Mouse (Mus musculus): ENCODE data around the gene Tnr.

Tnr gene

GRCm38 (mm10) chr1:159629822-159630589, 106.4 kb downstream of the Tnr start:
- DNase-seq (ENCODE audit: low spot score): no peak

- DNase-seq (ENCODE audit: low spot score): no peak
Measured at GRCm38 (mm10) chr1:159632558-159632957, 109.0 kb downstream of the Tnr start.

- DNase-seq (ENCODE audit: low spot score): no peak
Measured at GRCm38 (mm10) chr1:159639408-159639807, 115.8 kb downstream of the Tnr start.

- no peak for DNase-seq (ENCODE audit: low spot score)
Measured at GRCm38 (mm10) chr1:159645719-159646118, 122.2 kb downstream of the Tnr start.

GRCm38 (mm10) chr1:159650486-159650885, 126.9 kb downstream of the Tnr start:
- no peak for DNase-seq (ENCODE audit: low spot score)

GRCm38 (mm10) chr1:159655241-159655640, 131.7 kb downstream of the Tnr start:
- no peak for DNase-seq (ENCODE audit: low spot score)

- DNase-seq (ENCODE audit: low spot score): no peak
Measured at GRCm38 (mm10) chr1:159657856-159658542, 134.4 kb downstream of the Tnr start.

- DNase-seq (ENCODE audit: low spot score): no peak
Measured at GRCm38 (mm10) chr1:159660620-159661501, 137.3 kb downstream of the Tnr start.

GRCm38 (mm10) chr1:159664496-159664895, 140.9 kb downstream of the Tnr start:
- no peak for DNase-seq (ENCODE audit: low spot score)

- DNase-seq (ENCODE audit: low spot score): no peak
Measured at GRCm38 (mm10) chr1:159664945-159665344, 141.4 kb downstream of the Tnr start.

- DNase-seq (ENCODE audit: low spot score): peak; percentile 50
Measured at GRCm38 (mm10) chr1:159670629-159671150, 147.1 kb downstream of the Tnr start.

- DNase-seq (ENCODE audit: low spot score): no peak
Measured at GRCm38 (mm10) chr1:159671181-159671580, 147.6 kb downstream of the Tnr start.

- no peak for DNase-seq (ENCODE audit: low spot score)
Measured at GRCm38 (mm10) chr1:159674240-159674639, 150.7 kb downstream of the Tnr start.

- no peak for DNase-seq (ENCODE audit: low spot score)
Measured at GRCm38 (mm10) chr1:159675472-159675871, 151.9 kb downstream of the Tnr start.

GRCm38 (mm10) chr1:159678221-159678935, 154.8 kb downstream of the Tnr start:
- no peak for DNase-seq (ENCODE audit: low spot score)

- DNase-seq (ENCODE audit: low spot score): no peak
Measured at GRCm38 (mm10) chr1:159681252-159681651, 157.7 kb downstream of the Tnr start.

- peak; percentile 65 for DNase-seq (ENCODE audit: low spot score)
Measured at GRCm38 (mm10) chr1:159686476-159687231, 163.1 kb downstream of the Tnr start.

- no peak for DNase-seq (ENCODE audit: low spot score)
Measured at GRCm38 (mm10) chr1:159696717-159697116, 173.1 kb downstream of the Tnr start.

- peak; percentile 46 for DNase-seq (ENCODE audit: low spot score)
Measured at GRCm38 (mm10) chr1:159702038-159702437, 178.5 kb downstream of the Tnr start.

- DNase-seq (ENCODE audit: low spot score): no peak
Measured at GRCm38 (mm10) chr1:159704925-159705324, 181.4 kb downstream of the Tnr start.

GRCm38 (mm10) chr1:159716301-159716700, 192.7 kb downstream of the Tnr start:
- DNase-seq (ENCODE audit: low spot score): no peak

Data from testis, postnatal 10 days (tissue).